Mouse (Mus musculus): ENCODE data around the gene Ptgfr.

DNA sequence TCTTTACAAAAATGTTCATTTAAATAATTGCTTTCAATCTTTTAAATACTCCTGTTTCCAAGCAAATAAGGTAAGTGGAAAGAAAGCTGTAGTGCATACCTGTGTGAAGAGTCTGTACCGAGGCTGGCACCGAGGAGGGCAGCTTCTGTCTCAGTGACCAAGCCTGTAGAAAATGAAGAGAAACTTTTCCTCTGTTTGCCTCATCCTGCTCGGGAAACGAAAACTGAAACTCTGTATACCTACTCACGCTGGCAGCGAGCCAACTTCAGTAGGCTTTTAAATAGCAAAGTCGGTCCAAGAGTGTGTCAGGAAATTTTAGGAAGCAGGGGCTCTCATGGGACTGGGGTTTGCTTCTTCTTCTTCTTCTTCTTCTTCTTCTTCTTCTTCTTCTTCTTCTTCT is 87.7 kb downstream of the Ptgfr start, which contains the start of gene Ifi44:
- no peak for TF ChIP-seq CTCF (IDR thresholded peaks at IDR 0.05; ENCODE audit: extremely low read depth, insufficient read length, insufficient replicate concordance, low read depth, low read length)
- no peak for TF ChIP-seq POLR2A (IDR thresholded peaks at IDR 0.05; ENCODE audit: low read depth, low read length)
